Mouse (Mus musculus) midbrain, embryonic 14.5 days (tissue): ENCODE measurements around the gene Sap30. TPM values are rescaled to one million over a fixed set of nuclear protein-coding genes. Genes with fewer than 3 reads are reported as not detected.

Source experiments
- ATAC-seq: fragments of 200-750 bp; cut with Nextera tagmentation; 2 replicates; pipeline ENCODE4 v1.8.0; 2017; ENCODE audit warnings: moderate number of reproducible peaks, moderate library complexity; ENCODE audit not compliant: low FRiP score, low TSS enrichment
- DNase-seq: peaks from one replicate; pipeline ENCODE4 v3.0.0-alpha.2; 2015
- H3K27ac ChIP-seq: fragments of 300-500 bp; sonication (generic); replicated peaks from 2 replicates; pipeline ENCODE4 v1.5.1; 2014; ENCODE audit warnings: mild to moderate bottlenecking, low read depth, low read length, moderate library complexity
- H3K27me3 ChIP-seq: fragments of 300-500 bp; sonication (generic); 2 replicates; pipeline ENCODE4 v1.6.1; 2014; ENCODE audit warnings: low read length, control low read depth, mixed read lengths; ENCODE audit not compliant: control insufficient read depth, insufficient read depth
- H3K36me3 ChIP-seq: fragments of 300-500 bp; sonication (generic); 2 replicates; pipeline ENCODE4 v1.6.1; 2014; ENCODE audit warnings: low read length, control low read depth; ENCODE audit not compliant: control insufficient read depth, insufficient read depth
- H3K4me1 ChIP-seq: fragments of 300-500 bp; sonication (generic); 2 replicates; pipeline ENCODE4 v1.6.1; 2014; ENCODE audit warnings: mild to moderate bottlenecking, antibody characterized with exemption, low read length, control low read depth; ENCODE audit not compliant: control insufficient read depth, insufficient read depth
- H3K4me2 ChIP-seq: fragments of 300-500 bp; sonication (generic); 2 replicates; pipeline ENCODE4 v1.6.1; 2014; ENCODE audit warnings: mild to moderate bottlenecking, low read length, moderate library complexity
- H3K4me3 ChIP-seq: fragments of 300-500 bp; sonication (generic); replicated peaks from 2 replicates; pipeline ENCODE4 v1.5.1; 2014; ENCODE audit warnings: low read depth, low read length
- H3K9ac ChIP-seq: fragments of 300-500 bp; sonication (generic); replicated peaks from 2 replicates; pipeline ENCODE4 v1.6.1; 2014; ENCODE audit warnings: mild to moderate bottlenecking, low read length, moderate library complexity
- H3K9me3 ChIP-seq: fragments of 300-500 bp; sonication (generic); 2 replicates; pipeline ENCODE4 v1.6.1; 2016; ENCODE audit warnings: low read length, control low read depth, mixed read lengths; ENCODE audit not compliant: control insufficient read depth
- WGBS: fragments of 180-500 bp; shearing (Covaris S2); extraction: QIAGEN DNeasy Blood & Tissue Kit; methylation state at CpG from one replicate; pipeline ENCODE4 v1.1.7; 2014; 5-methylcytosine and 5-hydroxymethylcytosine counted together
- polyA plus RNA-seq: library from polyadenylated mRNA; unstranded; fragments of >200 nt; fragmentation: Nextera tagmentation; extraction: Ambion mirVana; gene quantifications from 2 replicates; pipeline ENCODE4 v1.2.1, GENCODE M21; 2014

Gene Sap30
- 41.6 and 52.2 TPM in 2 replicates for polyA plus RNA-seq

GRCm38 (mm10) chr8:57487441-57488155, at the start of gene Sap30:
Gene Sap30 (minus strand): TSS chr8:57487860.
- Histone ChIP-seq H3K4me2 (peak within 1 kb of the TSS; percentile 58), H3K4me3 (peak within 1 kb of the TSS; percentile 90), H3K27me3 (no peaks in the 10 kb centered on the region), H3K9me3 (no peaks in the 10 kb centered on the region), H3K9ac (peak within 1 kb of the TSS; percentile 93), H3K36me3 (0 out of 2 replicates have a peak, but pooled peaks cover 7% of the 10 kb centered on the region), H3K27ac (peak within 1 kb of the TSS; percentile 96), H3K4me1 (0 out of 2 replicates have a peak, but pooled peaks cover 4% of the 10 kb centered on the region)
- DNase-seq, result peak; percentile 99
- peak; percentile 95 for ATAC-seq
- WGBS, result under 1% methylated on average over 65 of the region's 66 CpGs

DNA sequence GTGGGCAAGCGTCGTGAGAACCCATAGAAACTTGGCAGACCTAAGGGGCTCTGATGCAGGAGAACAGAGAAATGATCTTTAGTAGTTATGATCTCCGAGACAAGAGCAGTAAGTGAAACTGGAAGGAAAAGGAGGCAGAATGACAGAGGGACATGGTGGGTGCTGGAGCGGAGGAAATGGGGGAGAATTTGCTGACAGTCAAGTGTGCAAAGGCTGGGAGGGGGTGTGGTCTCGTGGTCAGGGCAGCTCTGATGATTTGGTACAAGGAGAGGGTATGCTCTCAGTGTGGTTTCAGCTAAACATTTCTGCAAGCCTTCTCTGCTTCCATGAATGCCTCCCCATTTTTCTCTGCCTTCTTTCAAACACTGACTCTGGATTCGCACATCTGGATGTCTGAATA, 48.5 kb upstream of the Sap30 start:
- Histone ChIP-seq H3K4me3 (no peak overlapping the region), H3K4me2 (no peak overlapping the region), H3K4me1 (no peaks in the 10 kb centered on the region), H3K27ac (no peak overlapping the region), H3K9me3 (no peaks in the 10 kb centered on the region), H3K36me3 (peaks cover 8% of the 10 kb centered on the region), H3K9ac (no peak overlapping the region), H3K27me3 (no peaks in the 10 kb centered on the region)
- DNase-seq, result no peak
- WGBS, result 96% methylated on average over 6 of the region's 6 CpGs
- no peak for ATAC-seq

DNA sequence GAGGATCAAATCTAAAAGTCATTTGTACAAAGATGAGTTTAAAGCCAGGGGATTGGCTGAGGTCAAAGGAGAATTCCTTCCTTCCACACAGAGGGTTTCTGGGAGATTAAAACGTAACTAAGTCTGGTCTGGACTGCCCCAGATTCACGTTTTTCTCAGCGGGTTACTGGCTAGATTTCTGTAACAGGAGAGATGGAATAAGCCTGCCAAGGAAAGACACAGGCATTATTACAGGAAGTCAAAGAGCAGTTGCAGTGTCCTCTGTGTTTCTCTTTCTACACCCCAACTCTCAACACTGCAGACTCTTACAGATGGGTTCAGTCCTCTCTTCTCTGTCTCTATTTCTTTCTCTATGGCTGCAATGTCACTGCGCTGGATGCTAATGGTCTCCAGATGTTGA, 46.8 kb upstream of the Sap30 start:
- 76% methylated on average over 4 of the region's 4 CpGs for WGBS
- H3K27ac ChIP-seq, result no peak overlapping the region
- no peak overlapping the region for H3K4me2 ChIP-seq
- H3K4me3 ChIP-seq, result no peak overlapping the region
- no peaks in the 10 kb centered on the region for H3K9me3 ChIP-seq
- no peak overlapping the region for H3K9ac ChIP-seq
- H3K27me3 ChIP-seq, result no peaks in the 10 kb centered on the region
- no peaks in the 10 kb centered on the region for H3K4me1 ChIP-seq
- no peak for DNase-seq
- no peak for ATAC-seq
- H3K36me3 ChIP-seq, result peaks cover 8% of the 10 kb centered on the region

DNA sequence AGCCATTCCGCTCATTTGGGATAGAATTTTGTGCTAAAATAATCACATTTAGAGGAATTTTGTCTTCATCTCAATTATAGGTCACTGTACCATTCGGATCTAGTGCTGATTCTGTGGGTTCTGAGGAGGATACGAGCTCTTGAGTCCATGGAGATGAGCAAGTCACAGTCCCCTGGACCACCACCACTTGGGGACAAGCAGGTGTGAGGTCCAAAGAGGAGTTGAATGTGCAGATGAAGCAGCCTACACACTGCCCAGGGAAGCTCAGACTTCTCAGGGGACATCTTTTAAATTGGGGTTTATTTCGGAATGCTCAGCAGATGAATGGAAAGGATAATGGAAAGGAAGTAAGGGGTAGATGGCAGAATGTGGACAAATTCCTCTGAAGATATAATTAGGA, 45.4 kb upstream of the Sap30 start:
- Histone ChIP-seq H3K4me3 (no peak overlapping the region), H3K4me2 (no peak overlapping the region), H3K9me3 (no peaks in the 10 kb centered on the region), H3K36me3 (peaks cover 8% of the 10 kb centered on the region), H3K4me1 (no peaks in the 10 kb centered on the region), H3K27me3 (no peaks in the 10 kb centered on the region), H3K9ac (no peak overlapping the region), H3K27ac (no peak overlapping the region)
- no peak for DNase-seq
- 89% methylated on average over 4 of the region's 4 CpGs for WGBS
- ATAC-seq, result no peak

GRCm38 (mm10) chr8:57532223-57532622, 44.6 kb upstream of the Sap30 start:
- peak; percentile 62 for DNase-seq
- peaks cover 8% of the 10 kb centered on the region for H3K36me3 ChIP-seq
- no peaks in the 10 kb centered on the region for H3K9me3 ChIP-seq
- no peak overlapping the region for H3K4me3 ChIP-seq
- no peak overlapping the region for H3K27ac ChIP-seq
- H3K9ac ChIP-seq, result no peak overlapping the region
- H3K4me2 ChIP-seq, result no peak overlapping the region
- no peak for ATAC-seq
- H3K27me3 ChIP-seq, result no peaks in the 10 kb centered on the region
- H3K4me1 ChIP-seq, result no peaks in the 10 kb centered on the region
- 66% methylated on average over 2 of the region's 2 CpGs for WGBS

- Histone ChIP-seq H3K9ac (no peak overlapping the region), H3K4me2 (no peak overlapping the region), H3K36me3 (peaks cover 1% of the 10 kb centered on the region; the same call in 1 of the 2 replicates), H3K27ac (no peak overlapping the region), H3K4me1 (no peaks in the 10 kb centered on the region), H3K9me3 (no peaks in the 10 kb centered on the region), H3K4me3 (no peak overlapping the region), H3K27me3 (no peaks in the 10 kb centered on the region)
- ATAC-seq (peak; percentile 63; the same call in 1 of the 2 replicates), DNase-seq (peak; percentile 90)
- 29% methylated on average over 15 of the region's 15 CpGs for WGBS
These were observed 43.1 kb upstream of the Sap30 start for GRCm38 (mm10) chr8:57530666-57531349.

- Histone ChIP-seq H3K4me1 (no peaks in the 10 kb centered on the region), H3K27me3 (no peaks in the 10 kb centered on the region), H3K9me3 (no peaks in the 10 kb centered on the region), H3K36me3 (0 out of 2 replicates have a peak, but pooled peaks cover 2% of the 10 kb centered on the region), H3K27ac (no peak overlapping the region), H3K9ac (no peak overlapping the region), H3K4me3 (no peak overlapping the region), H3K4me2 (no peak overlapping the region)
- 85% methylated on average over 13 of the region's 13 CpGs for WGBS
- DNase-seq, result no peak
- no peak for ATAC-seq
These were observed 42.6 kb upstream of the Sap30 start for GRCm38 (mm10) chr8:57530238-57530637.

- Histone ChIP-seq H3K36me3 (0 out of 2 replicates have a peak, but pooled peaks cover 5% of the 10 kb centered on the region), H3K9ac (no peak overlapping the region), H3K9me3 (no peaks in the 10 kb centered on the region), H3K27ac (no peak overlapping the region), H3K27me3 (no peaks in the 10 kb centered on the region), H3K4me1 (no peaks in the 10 kb centered on the region), H3K4me2 (no peak overlapping the region), H3K4me3 (no peak overlapping the region)
- DNase-seq (no peak), ATAC-seq (no peak)
- 97% methylated on average over 1 of the region's 1 CpGs for WGBS
These were observed 40.4 kb upstream of the Sap30 start for GRCm38 (mm10) chr8:57528036-57528435.
